Mouse (Mus musculus) bone marrow macrophage, adult 2 months (primary cell): ENCODE measurements at regions not wholly inside any gene's neighbourhood (a gene's known extent, or its start where the extent isn't known, plus 50 kb on each side); places are given as distances from the start of the nearest gene placed in this dataset.

Experiments used
- H3K27ac ChIP-seq: 2 replicates; pipeline ENCODE4 v1.5.1; 2012; ENCODE audit warnings: low read depth, low read length; ENCODE audit not compliant: insufficient read depth
- H3K4me1 ChIP-seq: 2 replicates; pipeline ENCODE4 v1.6.1; 2012; ENCODE audit warnings: low read length; ENCODE audit not compliant: control insufficient read depth, insufficient read depth
- H3K4me3 ChIP-seq: 2 replicates; pipeline ENCODE4 v1.5.1; 2012; ENCODE audit warnings: mild to moderate bottlenecking, low read length, moderate library complexity; ENCODE audit not compliant: insufficient read depth
- CTCF ChIP-seq: IDR thresholded peaks from 2 replicates; pipeline ENCODE4 v1.5.1; 2012; ENCODE audit warnings: low read depth, mild to moderate bottlenecking, low read length, moderate library complexity
- POLR2A ChIP-seq: IDR thresholded peaks from 2 replicates; pipeline ENCODE4 v1.6.1; 2012; ENCODE audit warnings: mild to moderate bottlenecking, low read depth, low read length, borderline replicate concordance

DNA sequence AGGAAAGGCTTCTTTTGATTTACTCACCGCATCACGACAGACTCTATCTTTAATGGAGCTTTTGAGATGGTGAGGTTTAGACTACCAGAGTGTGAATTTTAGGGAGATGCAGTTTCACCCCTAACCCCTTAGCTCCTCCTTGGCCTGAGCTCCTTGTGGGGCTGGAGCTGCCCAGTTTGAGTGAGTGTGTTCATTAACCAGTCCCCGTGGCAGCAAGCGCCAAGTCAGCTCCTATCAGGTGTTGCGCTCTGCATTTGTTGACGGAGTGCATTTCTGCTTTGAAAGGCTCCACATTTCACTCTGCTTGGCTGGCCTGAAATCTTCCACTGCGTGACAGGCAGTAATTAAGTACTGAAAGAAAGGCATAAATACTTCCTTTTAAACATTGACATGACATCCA lies 481.7 kb downstream of the Plcl1 start:
- Histone ChIP-seq H3K4me1 (no peaks in the 10 kb centered on the region), H3K27ac (no peak overlapping the region), H3K4me3 (no peak overlapping the region)
- no peak for TF ChIP-seq CTCF
- TF ChIP-seq POLR2A: no peak

GRCm38 (mm10) chr1:55888711-55889366 lies 483.1 kb downstream of the Plcl1 start:
- Histone ChIP-seq H3K27ac (no peak overlapping the region), H3K4me3 (no peak overlapping the region), H3K4me1 (no peaks in the 10 kb centered on the region)
- TF ChIP-seq CTCF (no peak), POLR2A (no peak)

DNA sequence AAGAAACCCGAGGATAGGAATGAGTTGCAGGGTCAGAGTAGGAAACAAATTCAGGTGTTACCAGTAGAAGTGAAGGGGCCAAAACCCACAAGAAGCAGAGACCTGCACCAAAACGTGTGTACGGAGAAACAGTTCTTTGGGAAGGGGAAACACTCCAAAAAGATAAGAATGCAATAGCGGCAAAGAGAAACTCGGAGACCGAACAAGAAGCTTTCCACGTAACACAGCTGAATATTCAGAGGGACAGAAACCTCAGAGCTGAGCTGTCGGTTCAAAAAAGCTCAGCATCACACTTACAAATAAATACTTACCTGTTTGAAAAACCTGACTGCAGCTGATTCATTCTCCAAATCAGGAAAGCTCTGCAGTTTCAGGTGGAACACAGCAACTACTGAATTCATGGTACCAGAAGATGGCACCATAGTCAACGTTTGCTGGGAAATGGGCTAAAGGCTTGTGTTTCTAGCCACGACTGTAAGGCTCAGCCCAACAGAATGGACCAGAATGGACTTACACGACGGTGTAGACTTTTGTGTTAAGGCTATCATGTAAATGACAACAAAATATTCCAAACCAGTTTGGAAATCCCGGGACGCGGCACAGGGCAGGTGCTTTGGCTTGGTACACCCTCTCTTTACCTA lies 484.9 kb downstream of the Plcl1 start:
- no peak for TF ChIP-seq POLR2A
- TF ChIP-seq CTCF: no peak

DNA sequence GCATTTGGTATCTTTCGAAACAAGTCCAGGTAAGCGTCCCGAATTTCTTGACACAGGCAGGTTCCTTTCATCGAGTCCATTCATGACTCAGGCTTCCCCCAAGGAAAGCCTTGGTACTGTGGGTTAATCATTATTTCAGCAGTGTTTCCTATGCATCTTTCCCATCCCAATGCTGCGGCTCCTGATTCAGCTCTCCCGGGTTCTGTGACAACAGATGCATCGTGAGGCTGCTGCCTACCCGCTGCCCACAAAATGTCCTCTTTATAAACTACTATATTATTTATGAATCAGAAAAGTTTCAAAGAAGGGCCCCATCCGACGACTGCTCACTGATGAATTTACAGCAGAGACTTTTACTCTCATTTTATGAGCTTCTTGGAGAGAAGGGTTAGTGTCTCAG lies 486.2 kb downstream of the Plcl1 start:
- no peak overlapping the region for H3K27ac ChIP-seq
- TF ChIP-seq POLR2A (no peak), CTCF (no peak)
- H3K4me3 ChIP-seq: no peak overlapping the region
- no peaks in the 10 kb centered on the region for H3K4me1 ChIP-seq

More for the DNA sequence above, 484.9 kb downstream of the Plcl1 start:
- Histone ChIP-seq H3K4me3 (no peak overlapping the region), H3K4me1 (no peaks in the 10 kb centered on the region), H3K27ac (no peak overlapping the region)

GRCm38 (mm10) chr1:55897572-55897971 lies 491.9 kb downstream of the Plcl1 start:
- Histone ChIP-seq H3K4me1 (peaks cover 8% of the 10 kb centered on the region), H3K4me3 (no peak overlapping the region), H3K27ac (no peak overlapping the region)
- TF ChIP-seq CTCF (no peak), POLR2A (no peak)

DNA sequence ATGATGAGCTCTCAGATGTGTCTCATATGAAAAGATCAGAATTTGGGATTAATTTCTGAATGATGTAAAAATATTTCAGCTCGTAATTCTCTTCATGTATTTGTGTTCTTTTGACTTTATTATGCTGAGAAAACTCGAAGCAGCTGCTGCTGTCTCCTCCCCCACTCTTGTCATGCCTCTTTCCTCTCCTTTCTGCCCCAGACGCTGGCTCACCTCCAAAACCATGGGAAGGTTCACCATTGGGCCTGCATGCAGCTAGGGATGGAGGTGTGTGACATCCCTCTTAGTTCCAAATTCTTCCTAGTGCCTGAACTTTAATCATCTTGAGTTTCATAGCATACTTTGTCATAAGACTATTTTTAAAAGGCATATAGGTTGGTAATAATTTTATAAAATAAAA lies 492.3 kb downstream of the Plcl1 start:
- Histone ChIP-seq H3K4me1 (peaks cover 11% of the 10 kb centered on the region), H3K27ac (no peak overlapping the region), H3K4me3 (no peak overlapping the region)
- no peak for TF ChIP-seq POLR2A
- TF ChIP-seq CTCF: no peak

DNA sequence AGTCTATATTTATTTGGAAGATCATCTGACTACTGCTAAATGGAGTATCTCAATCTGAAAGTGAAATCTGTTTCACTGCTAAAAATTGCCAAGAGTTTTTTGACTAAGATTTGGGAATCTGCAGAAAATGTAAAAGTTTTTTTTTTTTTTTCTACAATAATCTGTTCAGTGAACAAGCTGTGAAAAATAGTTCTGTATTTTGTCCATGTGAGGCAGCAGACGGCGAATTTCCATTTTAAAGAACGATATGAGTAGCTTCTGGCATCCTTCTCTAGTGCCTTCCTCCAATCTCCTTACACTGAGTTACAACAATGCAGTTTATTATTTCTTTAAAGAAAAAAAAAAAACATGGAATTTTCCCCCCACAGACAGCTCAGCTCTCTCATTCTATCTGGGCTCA lies 494.3 kb downstream of the Plcl1 start:
- no peak overlapping the region for H3K27ac ChIP-seq
- peaks cover 21% of the 10 kb centered on the region for H3K4me1 ChIP-seq
- TF ChIP-seq POLR2A: no peak
- TF ChIP-seq CTCF: no peak
- H3K4me3 ChIP-seq: no peak overlapping the region

DNA sequence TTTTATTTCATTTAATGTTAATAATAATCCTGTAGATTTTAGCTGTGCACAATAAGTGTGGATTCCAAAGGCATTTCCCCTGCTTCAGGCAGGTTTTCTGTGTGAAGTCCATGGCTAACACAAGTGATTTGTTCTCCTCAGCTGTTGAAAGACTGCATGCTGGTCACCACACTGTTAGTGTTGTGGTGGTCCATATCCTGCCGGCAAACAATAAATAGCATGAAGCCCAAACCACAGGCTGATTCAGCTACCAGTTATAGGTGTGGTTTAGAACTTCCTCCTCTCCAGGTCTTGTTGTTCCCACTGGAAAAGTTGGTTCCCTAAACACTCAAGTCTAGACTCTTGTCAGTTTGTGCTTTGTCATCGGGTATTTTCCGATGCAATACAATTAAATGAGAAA lies 497.5 kb downstream of the Plcl1 start:
- Histone ChIP-seq H3K4me1 (peaks cover 21% of the 10 kb centered on the region), H3K4me3 (no peak overlapping the region), H3K27ac (no peak overlapping the region)
- no peak for TF ChIP-seq CTCF
- TF ChIP-seq POLR2A: no peak

DNA sequence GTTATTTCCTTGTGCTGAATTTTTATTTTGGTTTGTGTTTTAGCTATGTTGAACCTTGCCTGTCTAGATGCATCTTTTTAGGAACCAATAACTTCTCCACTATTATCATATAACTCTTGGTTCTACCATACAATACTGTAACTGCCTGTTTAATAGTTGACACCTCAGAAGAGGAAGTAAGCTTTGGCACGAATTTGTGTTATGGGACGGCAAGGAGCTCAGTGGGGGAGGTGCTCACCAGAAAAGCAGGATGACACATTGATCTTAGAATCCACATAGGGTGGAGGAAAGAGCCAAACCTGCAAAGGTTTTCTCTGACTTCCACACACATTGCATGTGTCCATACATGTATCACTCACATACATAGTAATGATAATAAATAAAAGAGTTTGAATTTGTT lies 498.9 kb downstream of the Plcl1 start:
- no peak for TF ChIP-seq CTCF
- no peak for TF ChIP-seq POLR2A

GRCm38 (mm10) chr1:55905232-55905631 lies 499.5 kb downstream of the Plcl1 start:
- Histone ChIP-seq H3K4me1 (peaks cover 21% of the 10 kb centered on the region), H3K27ac (no peak overlapping the region), H3K4me3 (no peak overlapping the region)
- no peak for TF ChIP-seq POLR2A
- TF ChIP-seq CTCF: no peak

More for the DNA sequence above, 498.9 kb downstream of the Plcl1 start:
- Histone ChIP-seq H3K4me1 (peaks cover 21% of the 10 kb centered on the region), H3K27ac (no peak overlapping the region), H3K4me3 (no peak overlapping the region)
